Mouse (Mus musculus): ENCODE measurements at regions not wholly inside any gene's neighbourhood (a gene's known extent, or its start where the extent isn't known, plus 50 kb on each side); places are given as distances from the start of the nearest gene placed in this dataset.

DNA sequence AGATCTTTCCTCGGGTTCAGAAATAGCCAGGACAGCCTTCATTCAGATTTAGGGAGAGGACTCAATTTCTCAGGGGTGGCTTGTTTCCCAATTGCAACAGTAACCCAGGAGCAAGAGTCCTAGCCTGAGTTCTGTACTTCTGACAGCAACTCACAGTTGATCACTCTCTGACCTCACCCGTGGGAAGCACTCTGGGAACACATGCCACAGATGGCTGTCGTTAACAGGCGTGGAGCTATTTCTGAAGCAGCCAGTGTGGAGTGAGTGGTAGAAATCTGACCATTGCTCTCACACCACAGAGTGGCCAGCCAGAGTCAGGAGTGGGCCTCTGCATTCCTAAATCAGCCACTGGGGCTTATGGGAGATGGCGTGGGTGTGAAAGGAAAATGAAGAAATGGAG is 63.3 kb downstream of the Rhob start:
- TF ChIP-seq CTCF (IDR thresholded peaks at IDR 0.05; ENCODE audit: borderline replicate concordance, insufficient read depth, low read length) (no peak), POLR2A (IDR thresholded peaks at IDR 0.05; ENCODE audit: low read depth, low read length) (no peak)

All from embryonic fibroblast, embryonic 13.5 days (primary cell).